Mouse (Mus musculus) bone marrow, adult 2 months (tissue): ENCODE results near the gene Fnip2. TPM values are rescaled to one million over a fixed set of nuclear protein-coding genes. Genes with fewer than 3 reads are reported as not detected.
"Not testable (repeated sequence)": the region's sequence is repeated elsewhere in the genome, so short reads cannot be mapped to it uniquely, and the experiment has no call there.

Experiments used
- H3K27ac ChIP-seq: fragments of 200-500 bp; 2 replicates; pipeline ENCODE4 v1.5.1; 2012; ENCODE audit warnings: low read depth, mild to moderate bottlenecking, control low read depth, inconsistent platforms, low read length; ENCODE audit not compliant: control insufficient read depth, poor library complexity, insufficient read depth
- H3K4me1 ChIP-seq: fragments of 200-500 bp; 2 replicates; pipeline ENCODE4 v1.6.1; 2011; ENCODE audit warnings: low read length; ENCODE audit not compliant: control insufficient read depth, insufficient read depth
- H3K4me3 ChIP-seq: fragments of 200-500 bp; replicated peaks from 2 replicates; pipeline ENCODE3; 2011; ENCODE audit warnings: mild to moderate bottlenecking, low read depth, low read length, control low read depth; ENCODE audit not compliant: control insufficient read depth
- CTCF ChIP-seq: fragments of 200-500 bp; IDR thresholded peaks from 2 replicates; pipeline ENCODE4 v1.5.1; 2011; ENCODE audit warnings: low read length, control low read depth; ENCODE audit not compliant: control insufficient read depth, insufficient read depth
- POLR2A ChIP-seq: fragments of 200-500 bp; IDR thresholded peaks from 2 replicates; pipeline ENCODE4 v1.6.1; 2011; ENCODE audit warnings: low read depth, mild to moderate bottlenecking, control low read depth, low read length, borderline replicate concordance; ENCODE audit not compliant: control insufficient read depth
- WGBS: fragments of 180-500 bp; shearing (Covaris S2); methylation state at CpG from one replicate; pipeline ENCODE4 v1.1.7; 2018; 5-methylcytosine and 5-hydroxymethylcytosine counted together
- polyA plus RNA-seq: library from polyadenylated mRNA; stranded (reverse); fragments of >200 nt; gene quantifications from 2 replicates; pipeline ENCODE4 v1.2.4, GENCODE M21; 2011; ENCODE audit warnings: low replicate concordance; ENCODE audit not compliant: missing spikeins, insufficient read depth, insufficient read length

Gene Fnip2
- polyA plus RNA-seq, 1 experiment, result 10.8 TPM

- TF ChIP-seq CTCF, result no peak
- no peak for TF ChIP-seq POLR2A
- Histone ChIP-seq H3K4me3 (no peak overlapping the region), H3K27ac (no peak overlapping the region), H3K4me1 (no peaks in the 10 kb centered on the region; the same call in 1 of the 2 replicates)
- WGBS, result 81% methylated on average over 5 of the region's 5 CpGs
These were observed 119.2 kb downstream of the Fnip2 start for GRCm38 (mm10) chr3:79448421-79448820.

GRCm38 (mm10) chr3:79446648-79447047 is 120.9 kb downstream of the Fnip2 start:
- WGBS, result 67% methylated on average over 3 of the region's 3 CpGs
- H3K27ac ChIP-seq, H3K4me3 ChIP-seq, H3K4me1 ChIP-seq: not testable (repeated sequence)

- 84% methylated on average over 4 of the region's 4 CpGs for WGBS
- no peak overlapping the region for H3K4me3 ChIP-seq
- no peaks in the 10 kb centered on the region; the same call in 1 of the 2 replicates for H3K4me1 ChIP-seq
- TF ChIP-seq POLR2A (no peak), CTCF (no peak)
- no peak overlapping the region for H3K27ac ChIP-seq
These were observed 121.5 kb downstream of the Fnip2 start for GRCm38 (mm10) chr3:79446124-79446523.

- 78% methylated on average over 8 of the region's 8 CpGs for WGBS
- Histone ChIP-seq H3K4me1 (no peaks in the 10 kb centered on the region), H3K4me3 (no peak overlapping the region), H3K27ac (no peak overlapping the region)
- TF ChIP-seq POLR2A, result no peak
- TF ChIP-seq CTCF, result no peak
These were observed 122.6 kb downstream of the Fnip2 start for GRCm38 (mm10) chr3:79445041-79445440.

- no peak overlapping the region for H3K27ac ChIP-seq
- H3K4me3 ChIP-seq, result no peak overlapping the region
- H3K4me1 ChIP-seq, result no peaks in the 10 kb centered on the region
- WGBS, result 64% methylated on average over 4 of the region's 4 CpGs
- TF ChIP-seq POLR2A (no peak), CTCF (no peak)
These were observed 123.7 kb downstream of the Fnip2 start for GRCm38 (mm10) chr3:79443850-79444249.

- Histone ChIP-seq H3K27ac (no peak overlapping the region), H3K4me1 (peaks cover 2% of the 10 kb centered on the region; the same call in 1 of the 2 replicates), H3K4me3 (no peak overlapping the region)
- WGBS, result 83% methylated on average over 12 of the region's 12 CpGs
- TF ChIP-seq CTCF (no peak), POLR2A (no peak)
These were observed 126.6 kb downstream of the Fnip2 start for GRCm38 (mm10) chr3:79440976-79441491.

GRCm38 (mm10) chr3:79438276-79438675 is 129.3 kb downstream of the Fnip2 start:
- Histone ChIP-seq H3K4me3 (no peak overlapping the region), H3K27ac (no peak overlapping the region), H3K4me1 (peaks cover 2% of the 10 kb centered on the region; the same call in 1 of the 2 replicates)
- TF ChIP-seq CTCF (no peak), POLR2A (no peak)
- 74% methylated on average over 3 of the region's 3 CpGs for WGBS

GRCm38 (mm10) chr3:79436186-79436585 is 131.4 kb downstream of the Fnip2 start:
- Histone ChIP-seq H3K4me3 (no peak overlapping the region), H3K4me1 (peaks cover 2% of the 10 kb centered on the region; the same call in 1 of the 2 replicates), H3K27ac (no peak overlapping the region)
- TF ChIP-seq CTCF (no peak), POLR2A (no peak)
- WGBS, result 72% methylated on average over 7 of the region's 7 CpGs

- WGBS, result 74% methylated on average over 5 of the region's 5 CpGs
- TF ChIP-seq POLR2A (no peak), CTCF (no peak)
- no peak overlapping the region for H3K4me3 ChIP-seq
- H3K27ac ChIP-seq, result no peak overlapping the region
- peaks cover 2% of the 10 kb centered on the region; the same call in 1 of the 2 replicates for H3K4me1 ChIP-seq
These were observed 132.6 kb downstream of the Fnip2 start for GRCm38 (mm10) chr3:79434985-79435384.
